Mouse (Mus musculus) ES-E14 (cell line): ENCODE results near the gene Ttll5.

Source experiments
- CHD2 ChIP-seq: IDR thresholded peaks from 2 replicates; pipeline ENCODE4 v1.6.1; 2014; ENCODE audit warnings: mild to moderate bottlenecking, low read depth, low read length, inconsistent platforms
- HCFC1 ChIP-seq: IDR thresholded peaks from 2 replicates; pipeline ENCODE4 v1.6.1; 2012; ENCODE audit warnings: low read length, inconsistent platforms, borderline replicate concordance; ENCODE audit not compliant: insufficient read depth
- MAFK ChIP-seq: IDR thresholded peaks from 2 replicates; pipeline ENCODE4 v1.6.1; 2014; ENCODE audit warnings: mild to moderate bottlenecking, low read depth, low read length, inconsistent platforms; ENCODE audit not compliant: insufficient read depth
- ZC3H11A ChIP-seq: IDR thresholded peaks from 2 replicates; pipeline ENCODE4 v1.6.1; 2012; ENCODE audit warnings: low read depth, mild to moderate bottlenecking, inconsistent platforms, low read length, borderline replicate concordance
- ZNF384 ChIP-seq: IDR thresholded peaks from 2 replicates; pipeline ENCODE4 v1.6.1; 2012; ENCODE audit warnings: low read depth, low read length, inconsistent platforms

- no peak for TF ChIP-seq ZNF384
- no peak for TF ChIP-seq ZC3H11A
- TF ChIP-seq HCFC1 = no peak
- no peak for TF ChIP-seq CHD2
- TF ChIP-seq MAFK = no peak
Observed at GRCm38 (mm10) chr12:85813599-85813998, 10.9 kb upstream of the Ttll5 start.
